Mouse (Mus musculus) T-helper 17 cell (primary cell): ENCODE results near the gene Arhgap4.

ENCODE experiments used
- in situ Hi-C, 2 experiments: fragments of 300-600 bp; cut with MboI, MseI; formaldehyde crosslinking; loops; 1 replicate in 1 of 2; 2 replicates in 1 of 2; pipeline ENCODE4 v1.15.1; 2025; ENCODE audit warnings: high pct_unique_total_duplicates in 2 of 2

The Arhgap4 gene

DNA sequence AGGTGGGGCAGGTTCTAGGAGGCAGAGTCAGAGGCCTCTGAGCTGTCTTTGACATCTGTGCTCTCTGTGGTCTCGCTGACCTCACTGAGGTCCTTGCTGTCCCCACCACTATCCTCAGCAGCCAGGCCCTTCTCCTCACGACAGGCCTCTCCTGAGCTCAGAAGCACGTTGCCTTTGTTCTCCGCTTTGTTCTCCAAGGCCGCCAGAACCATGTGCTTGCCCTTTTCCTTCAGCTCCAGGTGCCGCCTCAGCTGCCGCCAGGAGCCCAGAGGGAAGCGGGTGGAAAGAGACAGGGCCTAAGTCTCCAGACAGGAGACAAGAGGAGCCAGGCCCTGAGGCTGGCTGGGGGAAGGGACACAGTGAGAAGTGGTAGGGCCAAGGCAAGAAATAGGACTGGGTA lies 4.7 kb downstream of the Arhgap4 start:
- in situ Hi-C loops: no loop called here

DNA sequence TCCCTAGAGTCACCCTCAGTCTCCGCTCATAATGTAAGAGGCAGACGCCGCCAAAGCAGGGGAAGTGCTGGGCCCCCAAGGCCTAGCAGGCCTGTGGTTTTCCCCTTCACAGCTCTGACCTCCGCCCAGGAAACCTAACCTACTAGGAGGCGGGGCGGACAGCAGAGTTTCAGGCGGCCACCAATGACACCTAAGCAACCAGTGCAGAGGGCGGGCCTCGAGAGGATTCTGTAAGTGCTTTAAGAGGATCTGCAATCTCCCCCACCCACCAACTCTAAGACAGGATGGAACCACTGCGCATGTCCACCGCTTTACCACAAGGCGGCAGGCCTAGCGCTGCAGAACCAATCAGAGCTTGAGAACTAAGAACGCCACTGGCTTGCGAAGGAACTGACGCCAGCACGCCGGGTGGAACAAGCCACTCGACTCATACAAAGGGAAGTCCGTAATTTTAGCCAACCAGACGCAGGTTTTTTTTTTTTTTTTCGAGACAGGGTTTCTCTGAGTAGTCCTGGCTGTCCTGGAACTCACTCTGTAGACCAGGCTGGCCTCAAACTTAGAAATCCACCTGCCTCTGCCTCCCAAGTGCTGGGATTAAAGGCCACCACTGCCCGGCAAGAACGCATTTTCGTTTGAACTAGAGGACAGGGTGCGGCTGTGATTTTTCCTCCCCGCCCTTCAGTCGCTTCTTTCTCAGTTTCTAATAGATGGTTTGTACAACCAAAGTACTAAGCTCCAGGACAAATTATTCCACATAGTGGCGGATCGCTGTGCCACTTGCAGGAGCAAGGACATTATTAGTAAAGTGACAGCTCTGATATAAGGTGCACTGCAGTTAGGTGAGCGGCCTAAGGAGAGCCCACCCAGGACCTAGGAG lies 6.6 kb downstream of the Arhgap4 start:
- in situ Hi-C loops: no loop called here

DNA sequence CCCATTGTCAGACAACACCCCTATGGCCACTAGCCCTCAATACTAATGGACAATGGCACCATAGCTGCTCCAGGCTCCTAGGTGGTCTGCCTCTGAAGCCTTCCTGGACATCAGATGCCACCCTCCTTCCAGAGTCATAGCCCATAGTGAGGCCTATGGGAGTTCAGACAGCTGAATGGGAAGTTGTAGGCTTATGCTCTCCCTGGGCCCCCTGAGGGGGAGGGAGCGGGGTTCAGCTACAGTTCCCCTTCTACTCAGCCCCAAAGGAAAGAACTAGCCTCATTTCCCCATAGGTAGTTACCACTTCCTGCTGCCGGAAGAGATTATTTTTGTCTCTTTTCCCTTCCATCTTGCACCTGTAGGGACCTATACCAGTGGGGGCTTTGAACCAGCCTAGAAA lies 10.1 kb downstream of the Arhgap4 start:
- in situ Hi-C loops: no loop called here

DNA sequence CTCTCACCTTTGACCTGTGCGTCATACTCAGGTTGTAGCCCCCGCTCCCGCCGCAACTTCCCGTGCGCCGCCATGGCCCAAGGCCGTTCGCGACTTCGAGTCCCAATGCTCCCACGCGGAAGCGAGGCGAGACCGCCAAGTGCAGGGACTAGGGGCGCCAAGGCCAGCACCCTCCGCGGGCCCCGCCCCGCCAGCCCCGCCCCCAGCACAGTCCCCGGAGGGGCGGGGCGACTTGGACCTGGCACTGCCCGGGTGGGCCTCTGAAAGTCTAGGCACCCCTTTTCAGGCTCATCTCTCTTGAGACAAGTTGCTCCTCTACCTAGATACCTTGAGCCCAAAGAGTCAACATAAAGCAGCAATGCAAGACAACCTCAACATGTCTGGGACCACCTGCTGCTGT lies 10.5 kb downstream of the Arhgap4 start:
- in situ Hi-C loops: no loop called here

DNA sequence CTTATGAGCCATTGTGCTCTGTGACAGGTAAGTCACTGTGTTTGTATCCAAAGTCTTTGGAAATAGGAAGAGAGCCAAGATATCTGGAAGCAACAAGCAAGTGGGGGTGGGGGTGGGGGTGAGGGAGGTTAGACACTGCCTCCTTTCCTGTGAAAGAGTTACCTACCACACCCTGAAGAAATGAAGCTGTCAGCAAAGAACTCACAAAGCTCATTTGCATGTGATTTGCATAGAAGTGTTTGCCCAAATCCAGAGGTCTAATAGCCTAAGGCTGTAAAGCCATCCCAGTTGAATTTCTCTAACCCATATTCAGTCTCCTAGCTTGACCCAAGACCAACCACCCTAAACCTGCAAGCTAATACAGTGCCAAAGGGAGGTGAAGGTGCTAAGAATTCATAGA lies 11.2 kb downstream of the Arhgap4 start:
- in situ Hi-C loops: no loop called here

GRCm38 (mm10) chrX:73910049-73910448 lies 11.6 kb downstream of the Arhgap4 start:
- in situ Hi-C loops: no loop called here

DNA sequence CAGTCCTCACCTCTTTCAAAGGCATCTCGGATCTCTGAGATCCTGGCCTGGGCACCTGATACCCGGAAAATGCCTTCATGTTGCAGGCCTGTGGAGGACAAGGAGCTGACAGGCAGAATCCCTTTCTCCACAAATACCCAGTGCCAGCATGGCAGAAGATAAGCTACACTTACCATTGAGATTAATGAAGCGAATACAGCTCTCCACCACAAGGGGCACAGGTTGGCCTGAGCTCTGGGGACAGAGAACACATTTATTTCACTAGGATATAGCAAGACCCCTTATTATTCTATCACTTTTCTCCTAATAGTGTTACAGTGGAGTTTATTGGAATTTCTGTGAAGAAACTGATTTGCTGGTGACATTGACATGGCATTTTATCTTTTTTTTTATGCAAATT lies 23.7 kb downstream of the Arhgap4 start:
- in situ Hi-C loops: loop anchor here in 1 of 2 experiments (5.0 kb wide), 1 partner anchor 101 kb away; no protein-coding TSS in a partner anchor

DNA sequence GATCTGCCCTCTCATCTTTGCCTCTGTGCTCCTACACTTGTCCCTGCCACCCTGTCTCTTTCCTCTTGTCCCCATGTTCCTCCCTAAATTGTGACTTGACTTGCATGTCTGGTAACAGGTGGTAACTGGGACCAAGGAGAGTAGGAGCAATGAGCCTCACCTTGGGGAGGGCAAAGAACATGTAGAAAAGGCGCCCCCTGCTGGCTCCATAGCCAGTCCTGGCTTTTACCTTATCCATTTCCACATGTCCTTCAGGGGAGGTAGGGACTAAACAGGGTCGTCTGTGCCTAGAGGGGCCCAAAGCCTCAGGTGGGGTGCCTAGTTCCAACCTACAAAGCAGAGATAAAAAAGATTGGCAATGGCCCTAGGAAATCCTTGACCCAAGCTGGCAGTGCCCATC lies 26.0 kb downstream of the Arhgap4 start, which contains the start of gene L1cam:
Gene L1cam (minus strand): TSS at position 387 of the 400 bp plus-strand sequence.
- in situ Hi-C loops: loop anchor here in 1 of 2 experiments (5.0 kb wide), 1 partner anchor 98 kb away; no protein-coding TSS in a partner anchor

- in situ Hi-C loops: loop anchor here in 1 of 2 experiments (5.0 kb wide), 1 partner anchor 51 kb away; no protein-coding TSS in a partner anchor
These were observed 28.8 kb downstream of the Arhgap4 start for GRCm38 (mm10) chrX:73892833-73893232.

GRCm38 (mm10) chrX:73891551-73892152 lies 30.0 kb downstream of the Arhgap4 start, which contains the start of gene Avpr2:
Gene Avpr2, plus strand, starts transcription at chrX:73892102.
- in situ Hi-C loops: loop anchor here in 1 of 2 experiments (5.0 kb wide), 1 partner anchor 49 kb away; no protein-coding TSS in a partner anchor

- in situ Hi-C loops: no loop called here
These were observed 40.2 kb downstream of the Arhgap4 start for GRCm38 (mm10) chrX:73881463-73881862.

- in situ Hi-C loops: no loop called here
These were observed 40.6 kb downstream of the Arhgap4 start for GRCm38 (mm10) chrX:73881036-73881427.

DNA sequence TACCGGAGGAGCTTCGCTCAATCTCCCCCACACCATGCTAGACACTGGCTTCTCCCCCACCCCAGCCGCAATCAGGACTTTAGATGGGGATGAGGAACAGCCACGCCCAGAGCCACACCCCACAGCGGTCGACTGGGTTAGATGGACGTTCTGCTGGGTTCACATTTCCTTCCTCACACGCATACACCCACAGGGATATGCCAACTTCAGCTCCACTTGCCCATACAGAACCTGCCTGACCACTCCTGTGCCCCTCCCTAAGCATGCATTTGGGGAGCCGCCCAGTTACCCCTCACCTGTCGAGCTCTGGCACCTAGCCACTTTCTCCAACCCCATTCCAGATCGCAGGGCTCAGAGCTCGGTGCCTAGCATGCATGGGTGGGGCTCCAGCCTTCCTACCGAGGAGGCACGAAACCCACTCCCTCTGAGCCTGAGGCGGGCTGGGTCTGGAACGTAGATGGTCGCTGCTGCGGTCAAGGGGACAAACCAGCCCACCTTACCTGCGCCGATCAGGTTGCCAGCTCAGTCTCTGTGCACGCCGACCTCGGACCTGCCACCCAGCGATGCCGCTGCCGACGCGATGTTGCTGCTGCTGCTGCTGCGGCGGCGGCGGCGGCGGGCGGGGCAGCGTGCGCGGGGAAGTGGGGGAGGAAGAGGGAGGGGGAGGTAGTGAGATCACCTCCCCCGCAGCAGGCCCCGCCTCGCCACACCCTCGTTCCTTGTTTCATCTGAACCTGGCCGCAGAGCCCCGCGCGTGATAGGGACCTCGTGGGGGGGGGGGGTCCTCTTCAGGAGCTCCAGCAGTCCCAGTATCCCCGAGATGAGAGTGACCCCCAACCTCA lies 41.3 kb downstream of the Arhgap4 start:
- in situ Hi-C loops: no loop called here

GRCm38 (mm10) chrX:73877014-73877413 lies 44.7 kb downstream of the Arhgap4 start:
- in situ Hi-C loops: no loop called here

DNA sequence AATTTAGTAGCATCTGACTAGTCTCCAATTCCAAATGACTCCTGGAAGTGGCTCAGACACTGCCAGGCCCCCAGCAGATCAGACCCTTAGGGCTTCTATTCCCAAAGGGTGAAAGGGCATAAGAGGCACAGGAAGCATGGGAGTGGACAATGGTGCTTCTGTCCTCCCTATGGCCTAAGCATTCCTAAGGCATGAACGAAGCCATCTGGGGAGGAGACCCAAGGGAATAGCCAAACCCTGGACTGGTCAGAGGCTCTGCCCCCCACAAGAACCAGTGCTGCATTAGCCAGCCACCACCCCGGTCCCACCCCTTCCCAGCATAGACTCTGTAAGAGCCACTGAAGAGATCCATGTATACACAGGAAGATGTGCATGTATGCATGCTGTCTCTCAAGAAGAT lies 45.8 kb downstream of the Arhgap4 start:
- in situ Hi-C loops: no loop called here

- in situ Hi-C loops: no loop called here
These were observed 49.7 kb downstream of the Arhgap4 start for GRCm38 (mm10) chrX:73871956-73872355.

DNA sequence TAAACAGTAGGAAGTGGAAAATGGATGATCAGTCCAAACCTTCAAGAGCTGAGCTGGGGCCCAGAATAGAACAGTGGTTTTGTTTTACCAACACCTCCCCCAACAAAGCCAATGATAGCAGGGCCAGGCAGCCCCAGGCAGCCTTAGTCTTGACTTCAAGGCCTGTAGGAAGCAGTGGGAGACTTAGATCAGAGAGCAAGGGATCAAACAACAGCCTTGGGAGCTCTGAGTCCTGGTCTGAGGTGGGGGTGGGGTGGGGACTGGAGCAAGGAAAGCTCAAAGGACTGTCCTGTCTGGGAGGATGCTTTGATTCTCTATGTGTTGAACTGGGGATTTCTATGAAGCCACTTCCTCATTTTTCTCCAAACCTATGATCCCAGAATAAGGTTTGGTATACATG lies 50.2 kb downstream of the Arhgap4 start:
- in situ Hi-C loops: no loop called here

DNA sequence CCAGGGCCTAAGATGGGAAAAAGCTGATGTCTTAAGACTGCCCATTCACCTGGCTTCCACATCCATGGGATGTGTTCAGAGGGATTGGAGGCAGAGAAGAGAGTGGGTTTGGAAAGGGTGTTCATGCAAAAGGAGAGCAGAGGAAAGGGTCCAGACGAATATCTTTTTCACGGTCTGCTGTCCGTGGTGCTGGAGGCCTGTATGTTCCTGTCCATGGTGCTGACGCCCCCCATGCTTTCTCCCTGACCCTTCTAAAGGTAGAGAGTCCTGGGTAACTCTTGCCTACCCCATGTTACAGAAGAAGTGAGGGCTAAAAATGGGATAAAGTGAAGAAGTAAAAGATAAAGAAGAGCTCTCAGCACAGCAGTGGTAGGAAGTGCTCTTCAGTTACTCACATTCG lies 52.3 kb downstream of the Arhgap4 start:
- in situ Hi-C loops: no loop called here

DNA sequence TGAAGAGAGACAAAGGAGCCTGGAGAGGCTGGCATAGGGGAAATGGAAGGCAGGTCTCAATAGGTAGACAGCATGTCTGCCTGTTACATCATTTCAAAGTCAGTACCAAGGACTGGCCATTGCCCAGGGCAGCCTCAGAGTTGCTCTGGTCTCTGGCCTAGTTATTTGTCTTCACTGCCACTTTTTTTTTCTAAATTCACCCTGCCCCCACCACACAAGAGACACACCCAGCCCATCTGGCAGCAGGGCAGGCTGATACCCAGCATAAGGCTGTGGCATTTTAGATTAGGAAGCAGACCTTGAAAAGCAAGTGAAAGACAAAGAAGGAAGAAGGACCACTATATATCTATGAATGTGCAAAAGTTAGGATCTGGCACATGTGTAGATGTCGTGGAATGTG lies 53.8 kb downstream of the Arhgap4 start:
- in situ Hi-C loops: no loop called here

DNA sequence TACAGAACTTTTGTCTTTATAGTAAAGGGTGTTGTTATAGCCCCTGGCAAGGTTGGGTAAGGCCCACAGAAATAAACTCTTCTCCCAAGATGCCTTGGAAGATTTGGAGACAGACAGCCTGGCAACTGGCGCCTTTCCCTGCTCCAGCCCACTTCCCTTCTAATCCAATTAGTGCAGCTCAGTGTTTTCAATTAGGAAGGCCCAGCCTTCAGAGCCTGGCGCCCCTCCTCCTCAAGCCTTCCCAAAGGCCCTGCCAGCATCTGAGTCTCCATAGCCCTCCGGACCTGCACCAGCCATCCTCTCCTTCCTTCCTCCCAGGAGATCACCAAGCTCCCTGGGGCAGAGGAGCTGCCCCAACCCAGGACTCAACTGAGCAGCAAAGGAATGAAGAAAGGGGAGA lies 54.4 kb downstream of the Arhgap4 start:
- in situ Hi-C loops: no loop called here

DNA sequence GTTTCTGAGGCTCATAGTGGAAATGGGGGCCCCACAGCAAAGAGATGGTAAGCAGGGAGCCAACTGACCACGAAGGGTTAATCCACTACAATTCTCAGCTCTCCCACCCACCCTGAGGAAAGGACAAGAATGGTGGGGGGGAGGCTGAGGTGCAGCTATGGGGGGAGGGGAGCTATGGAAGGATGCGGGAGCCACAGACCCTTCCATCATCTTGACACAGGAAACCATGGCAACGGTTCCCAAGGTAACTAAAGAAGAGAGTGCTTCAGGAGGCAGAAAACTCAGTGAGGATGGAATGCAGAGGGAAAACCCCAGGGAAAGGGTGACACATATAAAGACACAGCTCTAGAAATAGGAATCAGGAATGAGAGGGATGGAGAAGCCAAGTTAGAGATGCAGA lies 57.0 kb downstream of the Arhgap4 start:
- in situ Hi-C loops: no loop called here

GRCm38 (mm10) chrX:73855087-73855408 lies 66.6 kb downstream of the Arhgap4 start:
- in situ Hi-C loops: no loop called here
